Mouse (Mus musculus): ENCODE results near the gene Gjc2. TPM values are rescaled to one million over a fixed set of nuclear protein-coding genes. Genes with fewer than 3 reads are reported as not detected.

Gene Gjc2
- polyA plus RNA-seq, 1 experiment from 2014 or later: not detected

DNA sequence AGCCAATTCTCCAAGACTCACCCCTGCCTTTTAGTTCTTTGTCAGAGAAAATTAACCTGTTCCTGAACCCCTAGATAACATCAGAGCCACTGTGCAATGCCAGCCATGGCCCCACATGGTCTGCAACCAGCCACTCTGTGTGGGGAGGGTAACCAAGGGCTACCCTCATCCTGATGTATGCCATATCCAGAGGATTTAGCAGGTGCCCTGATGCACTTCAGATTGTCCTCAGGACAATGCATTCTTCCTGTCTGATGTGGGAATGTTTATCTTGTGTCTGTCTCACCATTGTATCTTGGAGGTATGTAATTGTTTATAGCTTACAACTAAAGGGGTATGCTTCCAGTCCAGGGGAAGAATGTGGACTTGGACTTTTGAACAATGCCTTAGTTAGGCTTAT lies 13.2 kb upstream of the Gjc2 start:
- Histone ChIP-seq H3K9me3 (no peaks in the 10 kb centered on the region), H3K4me1 (peaks cover 6% of the 10 kb centered on the region), H3K27ac (no peak overlapping the region), H3K4me3 (no peak overlapping the region), H3K27me3 (ENCODE audit: insufficient read depth, poor library complexity, severe bottlenecking) (no peaks in the 10 kb centered on the region; the same call in 1 of the 2 replicates), H3K36me3 (peaks cover 18% of the 10 kb centered on the region; the same call in 1 of the 2 replicates)
- no peak for DNase-seq (ENCODE audit: low spot score)

DNA sequence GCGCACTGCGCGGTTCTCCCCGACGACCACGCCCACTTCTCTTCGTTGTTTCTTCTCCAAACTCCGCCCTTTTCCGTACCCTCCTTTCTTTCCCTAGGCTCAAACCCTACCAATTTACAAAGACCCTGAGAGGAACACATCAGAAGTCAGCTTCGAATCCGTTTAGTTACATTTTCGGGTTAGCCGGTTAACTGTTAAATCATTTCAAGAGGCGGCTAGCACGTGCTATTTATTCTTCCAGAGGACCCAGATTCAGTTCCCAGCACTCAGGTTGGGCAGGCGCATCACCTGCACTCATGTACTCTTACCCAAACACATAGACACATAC lies 9.0 kb upstream of the Gjc2 start, which contains the start of gene Guk1:
Guk1 (minus strand) TSS at position 154 of the 328 bp plus-strand sequence.
- peak within 1 kb of the TSS; percentile 90 for H3K27ac ChIP-seq
- H3K36me3 ChIP-seq: 0 out of 2 replicates have a peak, but pooled peaks cover 3% of the 10 kb centered on the region
- DNase-seq (ENCODE audit: low spot score): no peak
- WGBS: 8% methylated on average over 16 of the region's 16 CpGs
- H3K4me1 ChIP-seq: peaks cover 26% of the 10 kb centered on the region
- H3K9me3 ChIP-seq: no peaks in the 10 kb centered on the region
- H3K27me3 ChIP-seq (ENCODE audit: insufficient read depth, poor library complexity, severe bottlenecking): no peaks in the 10 kb centered on the region; the same call in 1 of the 2 replicates
- peak within 1 kb of the TSS; percentile 78 for H3K4me3 ChIP-seq

GRCm38 (mm10) chr11:59191231-59192058 lies 8.4 kb upstream of the Gjc2 start:
- WGBS: under 1% methylated on average over 56 of the region's 59 CpGs
- H3K27me3 ChIP-seq (ENCODE audit: insufficient read depth, poor library complexity, severe bottlenecking): no peaks in the 10 kb centered on the region; the same call in 1 of the 2 replicates
- DNase-seq (ENCODE audit: low spot score): peak; percentile 97
- peak overlapping the region; percentile 78 for H3K4me3 ChIP-seq
- peak overlapping the region; percentile 90 for H3K27ac ChIP-seq
- peaks cover 8% of the 10 kb centered on the region; the same call in 1 of the 2 replicates for H3K36me3 ChIP-seq
- peaks cover 26% of the 10 kb centered on the region for H3K4me1 ChIP-seq
- H3K9me3 ChIP-seq: no peaks in the 10 kb centered on the region

DNA sequence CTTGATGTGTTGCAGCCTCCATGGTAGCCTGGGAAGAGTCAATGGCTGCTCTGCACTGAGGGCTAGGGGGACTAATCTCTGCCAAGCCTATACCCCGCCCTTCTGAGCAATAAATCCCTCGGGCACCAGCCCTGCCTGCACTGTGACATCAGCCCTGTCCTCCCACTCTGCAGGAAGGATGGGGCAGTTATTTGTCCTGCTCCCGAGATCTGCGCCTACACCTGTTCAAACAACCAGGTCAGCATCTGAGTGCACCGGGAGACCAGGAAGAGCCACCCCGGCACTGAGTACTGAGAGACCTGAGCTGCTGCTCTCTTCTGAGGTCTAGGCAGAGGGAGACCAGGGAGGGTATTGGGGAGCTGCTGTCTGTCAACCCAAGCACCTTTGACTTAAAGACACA lies 4.7 kb upstream of the Gjc2 start:
- DNase-seq (ENCODE audit: low spot score): no peak
- Histone ChIP-seq H3K9me3 (no peaks in the 10 kb centered on the region), H3K4me3 (no peak overlapping the region), H3K4me1 (peaks cover 40% of the 10 kb centered on the region), H3K27ac (no peak overlapping the region), H3K36me3 (peaks cover 33% of the 10 kb centered on the region), H3K27me3 (ENCODE audit: insufficient read depth, poor library complexity, severe bottlenecking) (peaks cover 3% of the 10 kb centered on the region)
- 77% methylated on average over 6 of the region's 6 CpGs for WGBS

GRCm38 (mm10) chr11:59185490-59185889 lies 2.5 kb upstream of the Gjc2 start:
- Histone ChIP-seq H3K27ac (no peak overlapping the region), H3K9me3 (no peaks in the 10 kb centered on the region), H3K4me3 (no peak overlapping the region), H3K4me1 (peaks cover 39% of the 10 kb centered on the region), H3K36me3 (peaks cover 33% of the 10 kb centered on the region), H3K27me3 (ENCODE audit: insufficient read depth, poor library complexity, severe bottlenecking) (peaks cover 11% of the 10 kb centered on the region)
- no peak for DNase-seq (ENCODE audit: low spot score)
- WGBS: 81% methylated on average over 5 of the region's 5 CpGs

DNA sequence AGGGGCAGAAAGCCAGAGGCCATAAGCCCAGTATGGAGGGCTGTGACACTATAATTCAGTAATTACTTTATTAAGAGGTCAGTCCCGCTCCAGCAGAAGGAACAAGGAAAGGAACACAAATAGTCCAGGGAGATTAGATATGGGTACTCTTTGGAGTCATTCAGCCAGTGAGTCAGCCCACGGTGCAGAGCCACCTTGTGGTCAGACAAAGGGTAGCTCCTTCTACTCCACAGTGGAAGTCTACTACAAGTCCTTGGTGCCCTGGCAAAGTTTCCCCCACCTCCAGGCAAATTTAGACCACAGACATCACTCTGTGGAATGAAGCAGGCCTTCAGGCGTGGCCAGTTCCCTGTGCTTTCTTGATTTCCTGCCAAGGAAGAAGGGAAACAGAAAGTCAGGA lies 808 bp upstream of the Gjc2 start:
- Histone ChIP-seq H3K4me1 (peaks cover 38% of the 10 kb centered on the region), H3K4me3 (no peak overlapping the region), H3K27me3 (ENCODE audit: insufficient read depth, poor library complexity, severe bottlenecking) (peaks cover 24% of the 10 kb centered on the region), H3K27ac (peak overlapping the region; percentile 11; the same call in 1 of the 2 replicates), H3K36me3 (peaks cover 33% of the 10 kb centered on the region), H3K9me3 (no peaks in the 10 kb centered on the region)
- DNase-seq (ENCODE audit: low spot score): no peak
- WGBS: 24% methylated on average over 3 of the region's 3 CpGs

GRCm38 (mm10) chr11:59176921-59177320 lies 6.1 kb downstream of the Gjc2 start:
- Histone ChIP-seq H3K4me1 (peaks cover 26% of the 10 kb centered on the region), H3K27me3 (ENCODE audit: insufficient read depth, poor library complexity, severe bottlenecking) (peaks cover 83% of the 10 kb centered on the region), H3K4me3 (peak overlapping the region; percentile 50), H3K27ac (peak overlapping the region; percentile 18; the same call in 1 of the 2 replicates), H3K9me3 (no peaks in the 10 kb centered on the region), H3K36me3 (no peaks in the 10 kb centered on the region)
- no peak for DNase-seq (ENCODE audit: low spot score)
- 8% methylated on average over 34 of the region's 34 CpGs for WGBS

DNA sequence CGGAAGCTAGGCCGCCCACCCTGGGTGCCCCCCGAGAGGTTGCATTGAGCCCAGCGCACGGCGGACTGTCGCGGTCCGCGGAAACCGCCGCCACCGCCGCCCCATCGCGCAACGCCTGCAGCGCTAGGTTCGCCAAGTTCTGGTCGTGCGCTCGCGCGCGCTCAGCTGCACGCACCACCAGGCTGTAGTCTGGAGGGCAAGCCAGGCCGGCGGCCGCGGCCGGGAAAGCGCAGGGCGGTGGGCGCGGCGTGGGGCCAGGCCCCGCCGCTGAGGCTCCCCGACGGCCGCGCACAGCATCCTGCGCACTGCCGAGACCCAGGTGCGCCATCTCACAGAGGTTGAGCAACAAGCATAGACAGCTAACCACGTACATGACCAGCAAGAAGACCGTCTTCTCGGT lies 6.5 kb downstream of the Gjc2 start:
- H3K36me3 ChIP-seq: no peaks in the 10 kb centered on the region
- peaks cover 85% of the 10 kb centered on the region for H3K27me3 ChIP-seq (ENCODE audit: insufficient read depth, poor library complexity, severe bottlenecking)
- DNase-seq (ENCODE audit: low spot score): no peak
- H3K4me1 ChIP-seq: peaks cover 25% of the 10 kb centered on the region
- H3K4me3 ChIP-seq: peak overlapping the region; percentile 50
- WGBS: 3% methylated on average over 48 of the region's 48 CpGs
- no peaks in the 10 kb centered on the region for H3K9me3 ChIP-seq
- H3K27ac ChIP-seq: peak overlapping the region; percentile 18

GRCm38 (mm10) chr11:59174189-59174838 lies 8.7 kb downstream of the Gjc2 start:
- Histone ChIP-seq H3K4me3 (no peak overlapping the region), H3K4me1 (peaks cover 27% of the 10 kb centered on the region), H3K36me3 (no peaks in the 10 kb centered on the region), H3K27me3 (ENCODE audit: insufficient read depth, poor library complexity, severe bottlenecking) (peaks cover 92% of the 10 kb centered on the region), H3K27ac (no peak overlapping the region), H3K9me3 (no peaks in the 10 kb centered on the region)
- DNase-seq (ENCODE audit: low spot score): no peak
- whole genome bisulfite sequencing: 53% methylated on average over 6 of the region's 6 CpGs

DNA sequence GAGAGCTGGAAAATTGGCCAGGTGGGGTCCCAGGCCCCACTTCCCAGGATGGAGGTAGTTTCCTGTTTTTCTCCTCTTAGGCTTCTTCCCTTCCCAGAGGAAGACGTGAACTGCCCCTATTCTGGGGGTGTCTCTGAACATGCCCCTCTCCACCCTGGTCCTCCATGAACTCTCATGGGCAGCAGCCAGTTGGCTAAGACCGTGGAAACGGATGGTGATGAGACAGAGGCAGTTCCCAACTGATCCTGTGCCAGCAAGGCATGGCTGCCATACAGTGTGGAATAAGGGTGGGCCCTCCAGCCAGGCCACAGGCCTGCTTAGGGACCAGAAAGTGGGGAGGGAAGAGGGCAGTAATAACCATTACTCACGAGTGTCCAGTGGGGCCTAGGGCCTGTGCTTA lies 12.5 kb downstream of the Gjc2 start:
- H3K9me3 ChIP-seq: no peaks in the 10 kb centered on the region
- H3K4me3 ChIP-seq: no peak overlapping the region
- WGBS: 67% methylated on average over 4 of the region's 4 CpGs
- peaks cover 14% of the 10 kb centered on the region for H3K4me1 ChIP-seq
- peaks cover 54% of the 10 kb centered on the region for H3K27me3 ChIP-seq (ENCODE audit: insufficient read depth, poor library complexity, severe bottlenecking)
- no peak overlapping the region; the same call in 1 of the 2 replicates for H3K27ac ChIP-seq
- DNase-seq (ENCODE audit: low spot score): no peak
- no peaks in the 10 kb centered on the region for H3K36me3 ChIP-seq

- DNase-seq (ENCODE audit: low spot score): no peak
- no peak overlapping the region for H3K27ac ChIP-seq
- H3K36me3 ChIP-seq: no peaks in the 10 kb centered on the region
- no peaks in the 10 kb centered on the region for H3K9me3 ChIP-seq
- H3K4me3 ChIP-seq: no peak overlapping the region
- 50% methylated on average over 3 of the region's 3 CpGs for WGBS
- peaks cover 19% of the 10 kb centered on the region for H3K4me1 ChIP-seq
- H3K27me3 ChIP-seq (ENCODE audit: insufficient read depth, poor library complexity, severe bottlenecking): peaks cover 47% of the 10 kb centered on the region
Observed at GRCm38 (mm10) chr11:59169807-59170206, 13.2 kb downstream of the Gjc2 start.

DNA sequence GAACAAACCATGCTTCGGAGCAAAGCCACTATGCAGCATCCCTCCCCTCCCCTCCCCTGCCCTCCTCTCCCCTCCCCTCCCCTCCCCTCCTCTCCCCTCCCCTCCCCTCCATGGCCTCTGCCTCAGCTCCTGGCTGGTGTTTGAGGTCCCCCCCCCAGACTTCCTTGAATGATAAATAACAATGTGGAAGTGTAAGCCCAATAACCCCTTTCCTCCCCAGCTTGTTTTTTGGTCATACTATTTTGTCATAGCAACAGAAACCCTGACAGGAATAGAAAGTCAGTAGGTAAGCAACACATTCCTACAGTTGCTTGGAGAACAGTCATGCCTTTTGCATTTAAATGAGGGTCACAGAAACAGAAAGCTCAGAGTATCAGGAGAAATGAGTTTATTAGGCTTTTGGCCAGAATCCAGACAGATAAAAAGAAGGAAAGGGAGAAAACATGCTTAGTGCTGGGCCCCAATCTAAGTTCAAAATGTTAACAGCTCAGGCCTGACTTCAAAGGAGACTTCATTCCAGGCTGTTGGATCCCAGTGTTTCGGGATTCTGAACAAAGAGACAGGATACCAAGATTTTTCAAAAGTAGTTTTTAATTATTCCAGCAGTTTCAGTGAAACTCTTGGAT lies 17.3 kb downstream of the Gjc2 start:
- Histone ChIP-seq H3K4me3 (no peak overlapping the region), H3K36me3 (peaks cover 4% of the 10 kb centered on the region; the same call in 1 of the 2 replicates), H3K4me1 (peaks cover 47% of the 10 kb centered on the region), H3K9me3 (no peaks in the 10 kb centered on the region), H3K27me3 (ENCODE audit: insufficient read depth, poor library complexity, severe bottlenecking) (peaks cover 7% of the 10 kb centered on the region; the same call in 1 of the 2 replicates), H3K27ac (peak overlapping the region; percentile 99; the same call in 1 of the 2 replicates)
- DNase-seq (ENCODE audit: low spot score): no peak
- 49% methylated on average over 2 of the region's 2 CpGs for WGBS

DNA sequence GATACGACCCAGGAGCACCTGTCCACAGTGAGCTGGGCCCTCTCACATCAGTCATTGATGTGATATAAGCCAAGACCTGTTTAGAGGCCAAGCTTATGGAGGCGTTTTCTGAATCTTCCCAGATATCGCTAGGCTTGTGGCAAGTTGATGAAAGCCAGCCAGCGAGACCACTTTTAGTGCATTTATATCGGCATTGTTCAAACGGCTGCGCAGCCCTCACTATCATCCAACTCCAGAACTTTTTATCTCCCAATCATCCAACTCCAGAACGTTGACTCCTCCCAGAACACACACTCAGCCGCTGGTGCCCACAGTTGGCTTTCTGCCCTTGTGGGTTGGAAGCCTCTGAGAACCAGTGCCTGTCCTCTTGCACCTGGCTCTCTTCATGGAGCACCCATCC lies 18.6 kb downstream of the Gjc2 start:
- no peaks in the 10 kb centered on the region for H3K9me3 ChIP-seq
- peak overlapping the region; percentile 84; the same call in 1 of the 2 replicates for H3K4me3 ChIP-seq
- H3K36me3 ChIP-seq: peaks cover 4% of the 10 kb centered on the region; the same call in 1 of the 2 replicates
- peak; percentile 84 for DNase-seq (ENCODE audit: low spot score)
- peak overlapping the region; percentile 99 for H3K27ac ChIP-seq
- WGBS: 57% methylated on average over 9 of the region's 9 CpGs
- H3K4me1 ChIP-seq: peaks cover 36% of the 10 kb centered on the region
- no peaks in the 10 kb centered on the region for H3K27me3 ChIP-seq (ENCODE audit: insufficient read depth, poor library complexity, severe bottlenecking)

Measured in heart, embryonic 10.5 days (tissue).